Mouse (Mus musculus): Measurements from ENCODE around the gene Riox2. TPM values are rescaled to one million over a fixed set of nuclear protein-coding genes. Genes with fewer than 3 reads are reported as not detected.
A peak's percentile ranks its signal among the peaks of the same experiment; 100 is the strongest.

The Riox2 gene
- total and polyA plus RNA-seq, 2 experiments from 2014 or later: 0.73 to 15.0 TPM

DNA sequence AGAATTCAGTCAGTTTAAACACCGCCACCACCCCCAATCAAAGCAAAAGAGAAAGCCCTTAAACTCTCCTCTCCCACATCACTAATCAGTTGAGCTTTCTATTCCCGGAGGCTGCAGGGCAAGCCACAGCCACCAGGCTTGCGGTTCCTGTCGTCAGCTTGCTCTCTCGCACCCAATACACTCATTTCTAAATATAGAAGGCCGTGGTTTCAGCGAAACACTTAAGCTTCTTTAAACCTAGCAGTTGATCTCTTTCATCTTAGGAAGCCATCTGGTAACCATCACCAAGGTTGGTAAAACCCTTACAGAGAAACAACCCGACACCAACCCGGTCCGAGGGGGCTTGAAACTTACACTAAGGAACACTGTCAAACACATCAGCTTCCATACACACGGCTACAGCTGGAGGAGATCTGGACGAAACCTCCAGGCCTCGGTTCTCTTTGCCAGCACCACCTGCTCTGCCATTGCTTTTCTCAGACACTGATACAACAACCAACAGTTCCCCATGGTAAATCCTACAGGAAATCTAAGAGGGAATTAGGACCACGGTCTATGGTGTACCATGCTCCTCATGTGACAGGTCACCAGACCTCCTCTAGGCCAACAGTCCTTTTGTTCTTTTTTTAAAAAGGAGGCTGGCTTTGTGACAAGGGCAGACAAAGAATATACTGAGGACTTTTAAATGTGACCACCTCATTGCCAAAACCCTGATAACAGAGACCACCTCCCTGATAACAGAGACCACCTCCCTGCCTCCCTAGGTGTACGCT lies 46.1 kb downstream of the Riox2 start:
- Histone ChIP-seq H3K4me1 (ENCODE audit: control insufficient read depth, insufficient read depth) (peaks cover 19% of the 10 kb centered on the region), H3K9ac (replicated peaks; ENCODE audit: low read depth, low read length) (no peak overlapping the region), H3K36me3 (replicated peaks; ENCODE audit: control insufficient read depth, insufficient read depth, low read length) (peaks cover 21% of the 10 kb centered on the region), H3K27ac (ENCODE audit: low read depth) (peak overlapping the region; percentile 93), H3K9me3 (replicated peaks; ENCODE audit: control insufficient read depth, low read length) (no peaks in the 10 kb centered on the region), H3K27me3 (ENCODE audit: control insufficient read depth, insufficient read depth, low read length) (no peaks in the 10 kb centered on the region), H3K4me3 (ENCODE audit: low read depth, low read length) (peak overlapping the region; percentile 20; the same call in 1 of the 2 replicates), H3K4me2 (ENCODE audit: low read depth, low read length) (peak overlapping the region; percentile 48)
- DNase-seq (ENCODE audit: low spot score): peak; percentile 85
- ATAC-seq (ENCODE audit: insufficient read depth, low read depth): peak; percentile 95
- 28% methylated on average over 15 of the region's 15 CpGs for WGBS
- TF ChIP-seq EP300 (IDR thresholded peaks at IDR 0.05; ENCODE audit: low read depth) (0 out of 2 replicates have a peak, but pooled peaks have one; percentile 56), CTCF (IDR thresholded peaks at IDR 0.05; ENCODE audit: low read depth) (peak; percentile 48)

GRCm38 (mm10) chr16:59521752-59522423 lies 50.3 kb downstream of the Riox2 start:
- no peak for DNase-seq (ENCODE audit: low spot score)
- Histone ChIP-seq H3K9ac (replicated peaks; ENCODE audit: low read depth, low read length) (no peak overlapping the region), H3K27ac (ENCODE audit: low read depth) (no peak overlapping the region), H3K4me1 (ENCODE audit: control insufficient read depth, insufficient read depth) (peaks cover 15% of the 10 kb centered on the region; the same call in 1 of the 2 replicates), H3K36me3 (replicated peaks; ENCODE audit: control insufficient read depth, insufficient read depth, low read length) (peaks cover 43% of the 10 kb centered on the region), H3K4me3 (ENCODE audit: low read depth, low read length) (no peak overlapping the region), H3K4me2 (ENCODE audit: low read depth, low read length) (no peak overlapping the region), H3K9me3 (replicated peaks; ENCODE audit: control insufficient read depth, low read length) (no peaks in the 10 kb centered on the region), H3K27me3 (ENCODE audit: control insufficient read depth, insufficient read depth, low read length) (no peaks in the 10 kb centered on the region)
- no peak for TF ChIP-seq EP300 (IDR thresholded peaks at IDR 0.05; ENCODE audit: low read depth)
- TF ChIP-seq CTCF (IDR thresholded peaks at IDR 0.05; ENCODE audit: low read depth): no peak
- no peak for ATAC-seq (ENCODE audit: insufficient read depth, low read depth)
- 84% methylated on average over 16 of the region's 16 CpGs for WGBS

DNA sequence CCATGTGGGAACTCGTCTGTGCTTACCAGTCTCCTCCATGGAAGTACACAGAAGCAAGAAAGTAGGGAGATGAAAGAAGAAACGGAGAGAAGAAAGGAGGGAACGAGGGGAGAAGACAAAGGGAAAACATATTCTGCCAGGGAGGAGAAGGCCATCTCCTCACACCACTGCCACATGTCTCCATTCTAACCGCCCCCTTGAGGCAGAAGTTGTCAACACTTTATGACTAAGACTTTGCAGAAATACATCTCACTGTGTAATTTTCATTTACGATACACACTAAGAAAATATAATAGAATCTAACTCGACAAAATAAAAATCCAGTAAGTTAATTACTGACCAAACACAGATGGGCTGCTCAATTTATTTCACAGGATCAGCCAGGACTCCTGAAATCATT lies 55.4 kb downstream of the Riox2 start:
- no peak for DNase-seq (ENCODE audit: low spot score)
- H3K4me2 ChIP-seq (ENCODE audit: low read depth, low read length): no peak overlapping the region
- TF ChIP-seq CTCF (IDR thresholded peaks at IDR 0.05; ENCODE audit: low read depth) (0 out of 2 replicates have a peak, but pooled peaks have one; percentile 0), EP300 (IDR thresholded peaks at IDR 0.05; ENCODE audit: low read depth) (no peak)
- peaks cover 72% of the 10 kb centered on the region for H3K36me3 ChIP-seq (replicated peaks; ENCODE audit: control insufficient read depth, insufficient read depth, low read length)
- 72% methylated on average over 6 of the region's 6 CpGs for WGBS
- H3K27me3 ChIP-seq (ENCODE audit: control insufficient read depth, insufficient read depth, low read length): no peaks in the 10 kb centered on the region
- H3K27ac ChIP-seq (ENCODE audit: low read depth): no peak overlapping the region
- H3K9me3 ChIP-seq (replicated peaks; ENCODE audit: control insufficient read depth, low read length): no peaks in the 10 kb centered on the region
- no peak for ATAC-seq (ENCODE audit: insufficient read depth, low read depth)
- H3K4me1 ChIP-seq (ENCODE audit: control insufficient read depth, insufficient read depth): no peaks in the 10 kb centered on the region
- no peak overlapping the region for H3K9ac ChIP-seq (replicated peaks; ENCODE audit: low read depth, low read length)
- H3K4me3 ChIP-seq (ENCODE audit: low read depth, low read length): no peak overlapping the region

DNA sequence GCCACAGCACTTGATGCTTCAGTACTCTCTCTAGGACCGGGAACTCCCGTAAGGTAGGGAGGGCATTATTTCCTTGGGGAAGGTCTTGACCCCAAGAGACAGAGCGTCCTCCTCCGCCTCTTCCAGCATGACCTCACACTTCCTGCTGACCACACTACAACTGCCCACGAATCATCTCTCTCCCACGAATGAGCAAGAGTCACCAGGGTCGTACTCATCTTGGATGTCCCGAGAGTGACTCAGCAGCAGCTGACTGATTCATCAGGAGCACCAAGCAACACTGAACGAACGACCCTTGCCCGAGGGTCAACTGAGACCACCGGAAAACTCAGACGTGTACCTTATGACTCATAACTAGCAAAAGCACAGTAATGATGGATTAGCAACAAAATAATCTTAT lies 58.0 kb downstream of the Riox2 start:
- H3K9me3 ChIP-seq (replicated peaks; ENCODE audit: control insufficient read depth, low read length): no peaks in the 10 kb centered on the region
- TF ChIP-seq CTCF (IDR thresholded peaks at IDR 0.05; ENCODE audit: low read depth) (no peak), EP300 (IDR thresholded peaks at IDR 0.05; ENCODE audit: low read depth) (no peak)
- WGBS: 73% methylated on average over 13 of the region's 13 CpGs
- no peak overlapping the region for H3K4me2 ChIP-seq (ENCODE audit: low read depth, low read length)
- DNase-seq (ENCODE audit: low spot score) (no peak), ATAC-seq (ENCODE audit: insufficient read depth, low read depth) (no peak)
- no peak overlapping the region for H3K27ac ChIP-seq (ENCODE audit: low read depth)
- no peaks in the 10 kb centered on the region for H3K4me1 ChIP-seq (ENCODE audit: control insufficient read depth, insufficient read depth)
- no peak overlapping the region for H3K4me3 ChIP-seq (ENCODE audit: low read depth, low read length)
- H3K9ac ChIP-seq (replicated peaks; ENCODE audit: low read depth, low read length): no peak overlapping the region
- no peaks in the 10 kb centered on the region for H3K27me3 ChIP-seq (ENCODE audit: control insufficient read depth, insufficient read depth, low read length)
- H3K36me3 ChIP-seq (replicated peaks; ENCODE audit: control insufficient read depth, insufficient read depth, low read length): peaks cover 75% of the 10 kb centered on the region

GRCm38 (mm10) chr16:59531243-59531642 lies 59.7 kb downstream of the Riox2 start:
- 86% methylated on average over 5 of the region's 5 CpGs for whole genome bisulfite sequencing
- peaks cover 74% of the 10 kb centered on the region for H3K36me3 ChIP-seq (replicated peaks; ENCODE audit: control insufficient read depth, insufficient read depth, low read length)
- no peak overlapping the region for H3K4me3 ChIP-seq (ENCODE audit: low read depth, low read length)
- H3K9ac ChIP-seq (replicated peaks; ENCODE audit: low read depth, low read length): no peak overlapping the region
- no peaks in the 10 kb centered on the region for H3K27me3 ChIP-seq (ENCODE audit: control insufficient read depth, insufficient read depth, low read length)
- no peak overlapping the region for H3K27ac ChIP-seq (ENCODE audit: low read depth)
- H3K9me3 ChIP-seq (replicated peaks; ENCODE audit: control insufficient read depth, low read length): no peaks in the 10 kb centered on the region
- TF ChIP-seq EP300 (IDR thresholded peaks at IDR 0.05; ENCODE audit: low read depth) (no peak), CTCF (IDR thresholded peaks at IDR 0.05; ENCODE audit: low read depth) (no peak)
- no peak overlapping the region for H3K4me2 ChIP-seq (ENCODE audit: low read depth, low read length)
- ATAC-seq (ENCODE audit: insufficient read depth, low read depth) (no peak), DNase-seq (ENCODE audit: low spot score) (no peak)
- no peaks in the 10 kb centered on the region for H3K4me1 ChIP-seq (ENCODE audit: control insufficient read depth, insufficient read depth)
